Mouse (Mus musculus) lung, embryonic 14.5 days (tissue): ENCODE data around the gene Olfr464. TPM values are rescaled to one million over a fixed set of nuclear protein-coding genes. Genes with fewer than 3 reads are reported as not detected.

Source experiments
- polyA plus RNA-seq: library from polyadenylated mRNA; unstranded; fragments of >200 nt; fragmentation: Nextera tagmentation; extraction: Ambion mirVana; gene quantifications from 2 replicates; pipeline ENCODE4 v1.2.1, GENCODE M21; 2014

The Olfr464 gene
- polyA plus RNA-seq, 1 experiment from 2014 or later = not detected

Other genes starting within 250 kb of the Olfr464 start
- 145 and 146 TPM in 2 replicates for gene Supt4a, start 183.4 kb downstream of the Olfr464 start, polyA plus RNA-seq
- 1.5 and 2.5 TPM in 2 replicates for gene Tspoap1, start 160.4 kb downstream of the Olfr464 start, polyA plus RNA-seq
- gene Mpo, start 127.4 kb downstream of the Olfr464 start, polyA plus RNA-seq = 0.37 and 0.89 TPM in 2 replicates
- 0.05 TPM in 1 of 2 replicates, not detected in the other for gene Lpo, start 92.7 kb downstream of the Olfr464 start, polyA plus RNA-seq
- 11.3 and 14.3 TPM in 2 replicates for gene Mks1, start 67.8 kb downstream of the Olfr464 start, polyA plus RNA-seq
- gene Epx, start 45.4 kb downstream of the Olfr464 start, polyA plus RNA-seq = not detected in 2 replicates
- not detected in 2 replicates for gene Olfr462, start 28.7 kb downstream of the Olfr464 start, polyA plus RNA-seq
- gene Olfr463, start 23.6 kb downstream of the Olfr464 start, polyA plus RNA-seq = not detected in 2 replicates
- 19.7 and 19.9 TPM in 2 replicates for gene Dynll2, start 66.6 kb upstream of the Olfr464 start, polyA plus RNA-seq
- 446 and 450 TPM in 2 replicates for gene Srsf1, start 126.4 kb upstream of the Olfr464 start, polyA plus RNA-seq
- gene Vezf1, start 147.3 kb upstream of the Olfr464 start, polyA plus RNA-seq = 44.5 and 46.8 TPM in 2 replicates
- 14.1 and 16.8 TPM in 2 replicates for gene Cuedc1, start 177.1 kb upstream of the Olfr464 start, polyA plus RNA-seq